Mouse (Mus musculus): ENCODE data around the gene Wdpcp. TPM values are rescaled to one million over a fixed set of nuclear protein-coding genes. Genes with fewer than 3 reads are reported as not detected.

The Wdpcp gene
- polyA plus RNA-seq, 1 experiment = 7.6 TPM

DNA sequence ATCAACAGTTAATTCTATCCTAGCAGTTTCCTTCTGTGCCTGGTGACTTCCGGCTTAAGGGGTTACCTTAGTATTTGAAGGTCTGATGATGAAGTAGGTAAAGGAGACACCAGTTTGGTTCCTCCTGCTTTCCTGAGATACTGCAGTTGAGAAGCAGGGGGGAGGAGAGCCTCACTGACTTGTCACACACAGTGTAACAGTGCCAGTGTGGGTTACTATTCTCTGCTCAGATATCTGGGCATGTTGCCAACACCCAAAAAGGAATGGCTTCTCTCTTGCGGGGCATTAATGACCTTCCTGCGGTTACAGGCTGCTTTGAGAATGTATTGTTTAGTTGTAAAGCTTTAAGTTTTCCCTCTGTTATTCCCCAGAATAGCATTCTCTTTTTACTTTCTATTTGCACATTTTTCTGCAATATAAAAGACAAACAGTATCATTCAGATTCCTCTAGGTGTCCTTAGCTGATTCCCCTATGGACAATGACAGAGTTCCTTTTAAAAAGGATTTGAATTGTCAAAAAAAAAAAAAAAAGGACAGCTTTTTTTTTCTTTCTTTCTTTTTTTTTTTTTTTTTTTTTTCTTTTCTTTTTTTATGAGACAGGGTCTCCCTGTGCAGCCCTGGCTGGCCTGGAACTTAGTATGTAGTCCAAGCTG, 2.5 kb upstream of the Wdpcp start:
- H3K36me3 ChIP-seq (ENCODE audit: control insufficient read depth, insufficient read depth, low read length) = peaks cover 4% of the 10 kb centered on the region
- peaks cover 31% of the 10 kb centered on the region; the same call in 1 of the 2 replicates for H3K4me1 ChIP-seq (ENCODE audit: control insufficient read depth, insufficient read depth, low read length)
- H3K27ac ChIP-seq (ENCODE audit: insufficient read depth, low read depth, low read length) = peak overlapping the region; percentile 99
- H3K27me3 ChIP-seq (replicated peaks; ENCODE audit: control insufficient read depth, insufficient read depth, low read length) = no peaks in the 10 kb centered on the region
- WGBS = 3% methylated on average over 3 of the region's 3 CpGs
- peak; percentile 74 for DNase-seq
- H3K4me3 ChIP-seq (ENCODE audit: insufficient read depth, low read depth, low read length) = peak overlapping the region; percentile 66
- TF ChIP-seq POLR2A (IDR thresholded peaks at IDR 0.05; ENCODE audit: low read depth, low read length) (no peak), CTCF (conservative IDR thresholded peaks at IDR 0.05; ENCODE audit: insufficient read depth, insufficient read length, low read depth, low read length) (no peak)

DNA sequence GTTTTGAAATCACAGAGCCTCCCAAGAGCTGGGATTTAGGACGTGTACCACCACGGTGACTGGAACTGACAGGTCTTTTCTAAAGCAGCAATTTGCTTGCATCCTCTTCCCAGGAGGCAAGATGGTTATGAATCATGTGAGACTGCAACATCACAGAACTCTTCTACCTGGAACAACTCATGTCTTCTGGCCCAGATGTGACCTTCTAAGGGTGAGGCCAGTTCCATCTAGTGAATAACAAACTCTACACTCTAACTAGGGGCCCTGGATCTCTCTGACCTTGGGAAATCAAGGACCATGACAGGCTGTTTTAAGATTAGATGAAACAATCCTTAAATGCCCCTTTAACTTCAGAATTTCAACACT, 1.9 kb upstream of the Wdpcp start:
- TF ChIP-seq CTCF (conservative IDR thresholded peaks at IDR 0.05; ENCODE audit: insufficient read depth, insufficient read length, low read depth, low read length) (no peak), POLR2A (IDR thresholded peaks at IDR 0.05; ENCODE audit: low read depth, low read length) (no peak)
- no peaks in the 10 kb centered on the region for H3K27me3 ChIP-seq (replicated peaks; ENCODE audit: control insufficient read depth, insufficient read depth, low read length)
- peak overlapping the region; percentile 99 for H3K27ac ChIP-seq (ENCODE audit: insufficient read depth, low read depth, low read length)
- peak overlapping the region; percentile 66 for H3K4me3 ChIP-seq (ENCODE audit: insufficient read depth, low read depth, low read length)
- peaks cover 31% of the 10 kb centered on the region; the same call in 1 of the 2 replicates for H3K4me1 ChIP-seq (ENCODE audit: control insufficient read depth, insufficient read depth, low read length)
- peak; percentile 60 for DNase-seq
- H3K36me3 ChIP-seq (ENCODE audit: control insufficient read depth, insufficient read depth, low read length) = peaks cover 4% of the 10 kb centered on the region
- 23% methylated on average over 2 of the region's 2 CpGs for WGBS

GRCm38 (mm10) chr11:21570973-21571372, 1.1 kb upstream of the Wdpcp start:
- TF ChIP-seq CTCF (conservative IDR thresholded peaks at IDR 0.05; ENCODE audit: insufficient read depth, insufficient read length, low read depth, low read length) (no peak), POLR2A (IDR thresholded peaks at IDR 0.05; ENCODE audit: low read depth, low read length) (no peak)
- H3K4me3 ChIP-seq (ENCODE audit: insufficient read depth, low read depth, low read length) = peak overlapping the region; percentile 92
- WGBS = 3% methylated on average over 10 of the region's 10 CpGs
- DNase-seq = peak; percentile 65
- no peaks in the 10 kb centered on the region for H3K27me3 ChIP-seq (replicated peaks; ENCODE audit: control insufficient read depth, insufficient read depth, low read length)
- H3K36me3 ChIP-seq (ENCODE audit: control insufficient read depth, insufficient read depth, low read length) = peaks cover 3% of the 10 kb centered on the region
- peaks cover 28% of the 10 kb centered on the region; the same call in 1 of the 2 replicates for H3K4me1 ChIP-seq (ENCODE audit: control insufficient read depth, insufficient read depth, low read length)
- H3K27ac ChIP-seq (ENCODE audit: insufficient read depth, low read depth, low read length) = peak overlapping the region; percentile 99

- TF ChIP-seq POLR2A (IDR thresholded peaks at IDR 0.05; ENCODE audit: low read depth, low read length) (no peak), CTCF (conservative IDR thresholded peaks at IDR 0.05; ENCODE audit: insufficient read depth, insufficient read length, low read depth, low read length) (no peak)
- no peaks in the 10 kb centered on the region for H3K4me1 ChIP-seq (ENCODE audit: control insufficient read depth, insufficient read depth, low read length)
- H3K4me3 ChIP-seq (ENCODE audit: insufficient read depth, low read depth, low read length) = no peak overlapping the region
- no peaks in the 10 kb centered on the region for H3K27me3 ChIP-seq (replicated peaks; ENCODE audit: control insufficient read depth, insufficient read depth, low read length)
- no peak overlapping the region for H3K27ac ChIP-seq (ENCODE audit: insufficient read depth, low read depth, low read length)
- 72% methylated on average over 7 of the region's 7 CpGs for WGBS
- no peaks in the 10 kb centered on the region for H3K36me3 ChIP-seq (ENCODE audit: control insufficient read depth, insufficient read depth, low read length)
- no peak for DNase-seq
Observed at GRCm38 (mm10) chr11:21581472-21581871, 9.4 kb downstream of the Wdpcp start.

DNA sequence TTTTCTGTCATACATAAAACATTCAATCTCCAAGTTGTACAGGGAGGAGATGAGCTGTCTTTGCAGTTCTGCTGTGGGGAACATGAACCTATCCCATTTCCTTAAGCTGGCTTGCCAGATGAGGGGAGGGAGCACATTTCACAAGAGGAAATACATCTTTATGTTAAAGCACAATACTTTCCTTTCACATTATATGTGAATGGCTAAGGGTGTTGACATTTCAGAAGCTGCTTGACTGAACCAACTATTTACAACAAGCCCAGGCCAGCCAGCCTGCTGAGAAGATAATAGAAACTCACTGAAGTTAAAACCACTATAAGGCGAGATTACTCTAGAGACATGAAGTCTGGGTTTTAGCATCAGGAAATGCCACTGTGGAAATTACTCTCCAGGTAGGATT, 11.3 kb downstream of the Wdpcp start:
- H3K36me3 ChIP-seq (ENCODE audit: control insufficient read depth, insufficient read depth, low read length) = no peaks in the 10 kb centered on the region
- 82% methylated on average over 1 of the region's 1 CpGs for WGBS
- H3K4me1 ChIP-seq (ENCODE audit: control insufficient read depth, insufficient read depth, low read length) = no peaks in the 10 kb centered on the region
- no peak overlapping the region for H3K27ac ChIP-seq (ENCODE audit: insufficient read depth, low read depth, low read length)
- TF ChIP-seq POLR2A (IDR thresholded peaks at IDR 0.05; ENCODE audit: low read depth, low read length) (no peak), CTCF (conservative IDR thresholded peaks at IDR 0.05; ENCODE audit: insufficient read depth, insufficient read length, low read depth, low read length) (no peak)
- H3K4me3 ChIP-seq (ENCODE audit: insufficient read depth, low read depth, low read length) = no peak overlapping the region
- no peak for DNase-seq
- H3K27me3 ChIP-seq (replicated peaks; ENCODE audit: control insufficient read depth, insufficient read depth, low read length) = no peaks in the 10 kb centered on the region

GRCm38 (mm10) chr11:21602497-21602896, 30.5 kb downstream of the Wdpcp start:
- Histone ChIP-seq H3K4me1 (ENCODE audit: control insufficient read depth, insufficient read depth, low read length) (no peaks in the 10 kb centered on the region), H3K27me3 (replicated peaks; ENCODE audit: control insufficient read depth, insufficient read depth, low read length) (no peaks in the 10 kb centered on the region), H3K4me3 (ENCODE audit: insufficient read depth, low read depth, low read length) (no peak overlapping the region), H3K27ac (ENCODE audit: insufficient read depth, low read depth, low read length) (no peak overlapping the region), H3K36me3 (ENCODE audit: control insufficient read depth, insufficient read depth, low read length) (no peaks in the 10 kb centered on the region)
- no peak for DNase-seq
- TF ChIP-seq POLR2A (IDR thresholded peaks at IDR 0.05; ENCODE audit: low read depth, low read length) (no peak), CTCF (conservative IDR thresholded peaks at IDR 0.05; ENCODE audit: insufficient read depth, insufficient read length, low read depth, low read length) (no peak)
- 42% methylated on average over 5 of the region's 5 CpGs for WGBS

DNA sequence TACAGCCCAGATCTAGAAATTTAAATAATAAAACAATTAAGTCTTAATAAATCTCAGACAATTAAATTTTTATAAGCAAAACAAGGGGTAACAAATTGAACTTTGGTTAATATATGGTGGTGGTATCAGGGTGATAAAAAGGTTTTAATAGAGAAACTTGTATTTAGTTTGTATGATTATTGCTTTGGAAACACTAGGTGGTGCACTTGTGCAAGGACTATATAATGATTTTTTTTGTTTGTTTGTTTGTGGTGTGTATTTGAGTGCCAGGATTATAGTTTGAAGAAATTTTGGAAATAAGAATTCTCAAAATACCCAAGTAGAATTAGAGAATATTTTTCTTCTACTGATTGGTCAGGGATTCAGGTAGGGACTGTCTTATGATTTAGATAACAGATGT, 43.9 kb downstream of the Wdpcp start:
- no peak overlapping the region for H3K4me3 ChIP-seq (ENCODE audit: insufficient read depth, low read depth, low read length)
- DNase-seq = no peak
- no peak overlapping the region for H3K27ac ChIP-seq (ENCODE audit: insufficient read depth, low read depth, low read length)
- TF ChIP-seq CTCF (conservative IDR thresholded peaks at IDR 0.05; ENCODE audit: insufficient read depth, insufficient read length, low read depth, low read length) (no peak), POLR2A (IDR thresholded peaks at IDR 0.05; ENCODE audit: low read depth, low read length) (no peak)
- H3K36me3 ChIP-seq (ENCODE audit: control insufficient read depth, insufficient read depth, low read length) = no peaks in the 10 kb centered on the region
- H3K27me3 ChIP-seq (replicated peaks; ENCODE audit: control insufficient read depth, insufficient read depth, low read length) = no peaks in the 10 kb centered on the region
- no peaks in the 10 kb centered on the region for H3K4me1 ChIP-seq (ENCODE audit: control insufficient read depth, insufficient read depth, low read length)
